Mouse (Mus musculus) thymus, adult 18-20 months (tissue): ENCODE results near the gene Zfp385b.

Source experiments
- DNase-seq, 2 experiments: peaks; one replicate each; pipeline ENCODE4 v3.0.0; 2022; ENCODE audit warnings: mixed read lengths in 2 of 2

The Zfp385b gene

GRCm38 (mm10) chr2:77819539-77819938 lies at the start of gene Zfp385b:
Gene Zfp385b (minus strand): TSS chr2:77819639.
- no peak for DNase-seq

GRCm38 (mm10) chr2:77863934-77864333 lies 44.5 kb upstream of the Zfp385b start:
- DNase-seq = no peak

GRCm38 (mm10) chr2:77863522-77863921 lies 44.1 kb upstream of the Zfp385b start:
- DNase-seq = no peak

- DNase-seq = no peak
These were observed 22.0 kb upstream of the Zfp385b start for GRCm38 (mm10) chr2:77841464-77841863.

- DNase-seq = no peak
These were observed 20.1 kb upstream of the Zfp385b start for GRCm38 (mm10) chr2:77839587-77839986.

GRCm38 (mm10) chr2:77838688-77839087 lies 19.2 kb upstream of the Zfp385b start:
- DNase-seq = no peak

- DNase-seq = no peak
These were observed 16.3 kb upstream of the Zfp385b start for GRCm38 (mm10) chr2:77835781-77836180.

- DNase-seq = no peak
These were observed 6.8 kb upstream of the Zfp385b start for GRCm38 (mm10) chr2:77826133-77826828.

GRCm38 (mm10) chr2:77823026-77823425 lies 3.6 kb upstream of the Zfp385b start:
- no peak for DNase-seq

GRCm38 (mm10) chr2:77817357-77817894 lies 2.0 kb downstream of the Zfp385b start:
- no peak for DNase-seq

- no peak for DNase-seq
These were observed 2.8 kb downstream of the Zfp385b start for GRCm38 (mm10) chr2:77816413-77817314.

- DNase-seq = no peak
These were observed 3.5 kb downstream of the Zfp385b start for GRCm38 (mm10) chr2:77815775-77816412.

GRCm38 (mm10) chr2:77814896-77815295 lies 4.5 kb downstream of the Zfp385b start:
- DNase-seq = no peak

- DNase-seq = no peak
These were observed 6.4 kb downstream of the Zfp385b start for GRCm38 (mm10) chr2:77813029-77813428.

GRCm38 (mm10) chr2:77810748-77811147 lies 8.7 kb downstream of the Zfp385b start:
- DNase-seq = no peak

- no peak for DNase-seq
These were observed 14.7 kb downstream of the Zfp385b start for GRCm38 (mm10) chr2:77804781-77805180.

GRCm38 (mm10) chr2:77802291-77802690 lies 17.1 kb downstream of the Zfp385b start:
- DNase-seq = no peak

GRCm38 (mm10) chr2:77801430-77801829 lies 18.0 kb downstream of the Zfp385b start:
- no peak for DNase-seq

- DNase-seq = no peak
These were observed 18.4 kb downstream of the Zfp385b start for GRCm38 (mm10) chr2:77801009-77801408.

GRCm38 (mm10) chr2:77797233-77797632 lies 22.2 kb downstream of the Zfp385b start:
- DNase-seq = no peak

- no peak for DNase-seq
These were observed 23.4 kb downstream of the Zfp385b start for GRCm38 (mm10) chr2:77795859-77796552.

- DNase-seq = no peak
These were observed 28.6 kb downstream of the Zfp385b start for GRCm38 (mm10) chr2:77790846-77791245.

- no peak for DNase-seq
These were observed 29.1 kb downstream of the Zfp385b start for GRCm38 (mm10) chr2:77790295-77790694.
